Mouse (Mus musculus) gastrocnemius, postnatal 25 days (tissue): ENCODE measurements at regions not wholly inside any gene's neighbourhood (a gene's known extent, or its start where the extent isn't known, plus 50 kb on each side); places are given as distances from the start of the nearest gene placed in this dataset.
A peak's percentile ranks its signal among the peaks of the same experiment; 100 is the strongest.

Experiments
- DNase-seq: peaks from one replicate; pipeline ENCODE4 v3.0.0; 2022

GRCm38 (mm10) chr13:90493696-90494095 is 404.3 kb upstream of the Xrcc4 start:
- no peak for DNase-seq

GRCm38 (mm10) chr13:90490991-90491951 is 401.9 kb upstream of the Xrcc4 start:
- no peak for DNase-seq

- DNase-seq: no peak
These were observed 391.1 kb upstream of the Xrcc4 start for GRCm38 (mm10) chr13:90480484-90480883.

- no peak for DNase-seq
These were observed 387.5 kb upstream of the Xrcc4 start for GRCm38 (mm10) chr13:90476880-90477279.

- DNase-seq: no peak
These were observed 385.1 kb upstream of the Xrcc4 start for GRCm38 (mm10) chr13:90474507-90474906.

GRCm38 (mm10) chr13:90474053-90474452 is 384.6 kb upstream of the Xrcc4 start:
- no peak for DNase-seq

- DNase-seq: no peak
These were observed 383.8 kb upstream of the Xrcc4 start for GRCm38 (mm10) chr13:90473041-90473825.

GRCm38 (mm10) chr13:90466096-90466495 is 376.7 kb upstream of the Xrcc4 start:
- DNase-seq: no peak

- DNase-seq: peak; percentile 33
These were observed 374.6 kb upstream of the Xrcc4 start for GRCm38 (mm10) chr13:90464051-90464450.

- no peak for DNase-seq
These were observed 374.0 kb upstream of the Xrcc4 start for GRCm38 (mm10) chr13:90463381-90463780.

- DNase-seq: no peak
These were observed 365.2 kb upstream of the Xrcc4 start for GRCm38 (mm10) chr13:90454631-90455030.

- DNase-seq: no peak
These were observed 337.5 kb upstream of the Xrcc4 start for GRCm38 (mm10) chr13:90426901-90427300.

GRCm38 (mm10) chr13:90425379-90425778 is 336.0 kb upstream of the Xrcc4 start:
- no peak for DNase-seq

GRCm38 (mm10) chr13:90424541-90424940 is 335.1 kb upstream of the Xrcc4 start:
- no peak for DNase-seq

GRCm38 (mm10) chr13:90420966-90421365 is 331.6 kb upstream of the Xrcc4 start:
- DNase-seq: no peak

- no peak for DNase-seq
These were observed 315.0 kb upstream of the Xrcc4 start for GRCm38 (mm10) chr13:90404392-90404791.

GRCm38 (mm10) chr13:90402061-90402460 is 312.7 kb upstream of the Xrcc4 start:
- DNase-seq: no peak

GRCm38 (mm10) chr13:90401496-90401895 is 312.1 kb upstream of the Xrcc4 start:
- no peak for DNase-seq

- DNase-seq: no peak
These were observed 306.0 kb upstream of the Xrcc4 start for GRCm38 (mm10) chr13:90395274-90396023.

- DNase-seq: peak; percentile 9
These were observed 305.4 kb upstream of the Xrcc4 start for GRCm38 (mm10) chr13:90394815-90395241.

GRCm38 (mm10) chr13:90392415-90392814 is 303.0 kb upstream of the Xrcc4 start:
- no peak for DNase-seq

GRCm38 (mm10) chr13:90376619-90377018 is 287.2 kb upstream of the Xrcc4 start:
- no peak for DNase-seq
